Mouse (Mus musculus) layer of hippocampus, adult 9-10 months (tissue): ENCODE data around the gene Cideb.

ENCODE experiments used
- DNase-seq: peaks from one replicate; pipeline ENCODE4 v3.0.0; 2022; ENCODE audit warnings: low spot score

Cideb gene

GRCm38 (mm10) chr14:55763166-55763565 is 4.9 kb upstream of the Cideb start:
- no peak for DNase-seq

- DNase-seq = no peak
Measured at GRCm38 (mm10) chr14:55762001-55762821, 4.0 kb upstream of the Cideb start.

GRCm38 (mm10) chr14:55761163-55761562 is 2.9 kb upstream of the Cideb start, which contains the start of gene Ltb4r2:
Gene Ltb4r2, plus strand, starts transcription at chr14:55761428.
- DNase-seq = no peak

- DNase-seq = peak; percentile 81
Measured at GRCm38 (mm10) chr14:55760156-55760555, 1.9 kb upstream of the Cideb start.

GRCm38 (mm10) chr14:55757566-55757965 is 692 bp downstream of the Cideb start:
- no peak for DNase-seq

- DNase-seq = no peak
Measured at GRCm38 (mm10) chr14:55747051-55747847, 11.0 kb downstream of the Cideb start.

GRCm38 (mm10) chr14:55745861-55746237 is 12.4 kb downstream of the Cideb start:
- no peak for DNase-seq

GRCm38 (mm10) chr14:55745180-55745860 is 12.9 kb downstream of the Cideb start, which contains the start of the genes Dhrs1 and Nop9:
Gene Dhrs1, minus strand, starts transcription at chr14:55745690.
Gene Nop9, plus strand, starts transcription at chr14:55745693.
- no peak for DNase-seq

- DNase-seq = peak; percentile 78
Measured at GRCm38 (mm10) chr14:55743711-55744110, 14.5 kb downstream of the Cideb start.

GRCm38 (mm10) chr14:55737086-55737687 is 21.1 kb downstream of the Cideb start:
- no peak for DNase-seq

- DNase-seq = no peak
Measured at GRCm38 (mm10) chr14:55735758-55736157, 22.5 kb downstream of the Cideb start.

GRCm38 (mm10) chr14:55735334-55735733 is 22.9 kb downstream of the Cideb start:
- no peak for DNase-seq

GRCm38 (mm10) chr14:55734869-55735268 is 23.4 kb downstream of the Cideb start:
- no peak for DNase-seq

GRCm38 (mm10) chr14:55733889-55734288 is 24.4 kb downstream of the Cideb start:
- DNase-seq = no peak

- DNase-seq = no peak
Measured at GRCm38 (mm10) chr14:55730531-55731032, 27.7 kb downstream of the Cideb start.

GRCm38 (mm10) chr14:55730116-55730515 is 28.1 kb downstream of the Cideb start:
- no peak for DNase-seq

- DNase-seq = no peak
Measured at GRCm38 (mm10) chr14:55727889-55728685, 30.2 kb downstream of the Cideb start.

- no peak for DNase-seq
Measured at GRCm38 (mm10) chr14:55726261-55726660, 32.0 kb downstream of the Cideb start.

GRCm38 (mm10) chr14:55724411-55724871 is 33.8 kb downstream of the Cideb start:
- DNase-seq = no peak

- no peak for DNase-seq
Measured at GRCm38 (mm10) chr14:55723433-55723832, 34.8 kb downstream of the Cideb start.

- no peak for DNase-seq
Measured at GRCm38 (mm10) chr14:55722438-55722945, 35.8 kb downstream of the Cideb start.
